Mouse (Mus musculus): ENCODE measurements at regions not wholly inside any gene's neighbourhood (a gene's known extent, or its start where the extent isn't known, plus 50 kb on each side); places are given as distances from the start of the nearest gene placed in this dataset.

- no peak for DNase-seq
These were observed 60.0 kb downstream of the Dact2 start for GRCm38 (mm10) chr17:14144082-14144481.

GRCm38 (mm10) chr17:14141669-14142068 lies 62.4 kb downstream of the Dact2 start:
- DNase-seq: no peak

- DNase-seq: no peak
These were observed 63.8 kb downstream of the Dact2 start for GRCm38 (mm10) chr17:14140266-14140665.

GRCm38 (mm10) chr17:14138941-14139340 lies 65.2 kb downstream of the Dact2 start:
- DNase-seq: no peak

DNA sequence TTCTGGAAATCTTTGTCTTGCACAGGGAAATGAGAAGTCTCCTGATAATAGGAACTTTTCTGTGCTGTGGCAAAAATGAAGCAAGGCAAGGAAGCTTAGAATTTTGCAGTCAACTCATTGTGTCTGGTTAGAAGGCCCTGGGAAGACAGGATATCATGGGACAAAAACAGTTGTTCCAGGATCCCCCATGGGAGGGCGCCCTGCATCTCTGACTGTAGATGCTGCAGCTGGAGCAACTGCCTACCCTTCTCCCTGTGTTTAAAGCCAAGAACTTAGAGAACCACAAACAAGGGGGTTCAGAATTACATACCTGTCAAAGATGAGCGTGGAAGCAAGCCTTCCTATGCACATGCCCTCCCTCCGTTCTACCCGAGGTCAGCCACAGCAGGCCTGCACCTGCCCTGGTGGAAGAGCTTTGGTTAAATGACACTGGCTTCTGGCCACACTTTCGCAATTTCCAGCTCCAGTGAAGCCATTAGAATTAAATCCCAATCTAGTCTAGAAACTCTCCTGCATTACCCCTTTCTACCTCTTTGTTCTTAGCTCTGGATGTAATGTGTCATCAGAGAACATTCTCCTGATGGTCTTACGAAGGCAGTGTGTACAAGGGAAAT lies 67.3 kb downstream of the Dact2 start:
- peak; percentile 17 to 48 for DNase-seq

- no peak for DNase-seq
These were observed 69.5 kb downstream of the Dact2 start for GRCm38 (mm10) chr17:14134604-14135003.

DNA sequence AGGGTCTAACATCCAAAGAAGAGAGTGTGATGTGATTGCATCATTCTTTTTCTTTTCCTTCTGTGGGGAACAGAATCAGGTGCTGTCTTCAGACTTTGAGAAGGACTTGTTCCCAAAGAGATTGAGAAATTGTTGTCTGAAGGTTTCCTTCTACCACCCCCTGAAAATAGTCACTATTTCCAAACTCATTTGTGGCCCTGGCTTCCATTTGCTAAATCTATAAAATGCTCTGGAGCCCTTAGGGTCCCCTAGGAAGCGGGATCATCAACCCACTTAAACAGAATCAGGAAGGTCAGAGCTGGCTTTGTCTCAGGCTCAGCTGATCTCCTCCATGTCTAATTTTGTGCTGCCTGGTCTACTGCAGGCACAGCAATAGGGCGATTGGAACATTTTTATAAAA lies 70.1 kb downstream of the Dact2 start:
- no peak for DNase-seq

- peak in 1 of 2 experiments; percentile 13 for DNase-seq
These were observed 67.7 kb upstream of the Gm7358 start for GRCm38 (mm10) chr17:14127031-14127430.

- no peak for DNase-seq
These were observed 59.5 kb upstream of the Gm7358 start for GRCm38 (mm10) chr17:14118863-14119262.

GRCm38 (mm10) chr17:14116223-14116622 lies 56.9 kb upstream of the Gm7358 start:
- DNase-seq: peak; percentile 22 to 51

GRCm38 (mm10) chr17:14114856-14115255 lies 55.5 kb upstream of the Gm7358 start:
- no peak for DNase-seq

DNA sequence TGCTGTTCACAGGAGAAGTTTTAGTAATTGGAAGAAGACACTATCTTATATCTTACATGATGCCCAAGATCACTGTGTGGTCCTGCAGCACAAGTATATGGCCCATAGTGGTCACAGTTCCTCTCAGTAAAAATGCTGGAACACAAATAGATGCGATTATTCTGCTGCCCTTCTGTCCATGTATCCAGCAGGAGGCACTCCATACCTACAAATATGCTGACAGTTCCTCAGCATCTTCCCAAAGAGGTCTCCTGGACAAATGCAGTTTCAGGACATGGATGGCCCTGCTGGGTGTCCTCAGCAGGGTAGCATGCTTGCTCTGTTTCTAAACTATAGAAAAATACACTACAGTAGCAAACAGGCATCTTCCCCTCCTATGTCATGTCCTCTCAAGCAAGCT lies 52.4 kb upstream of the Gm7358 start:
- peak; percentile 55 to 62 for DNase-seq

Data from cerebellum, postnatal 14 days (tissue).